Mouse (Mus musculus) layer of hippocampus, postnatal 10 days (tissue): ENCODE results near the gene Cyb5r1. TPM values are rescaled to one million over a fixed set of nuclear protein-coding genes. Genes with fewer than 3 reads are reported as not detected.
A peak's percentile ranks its signal among the peaks of the same experiment; 100 is the strongest.

Experiments
- DNase-seq, 2 experiments: peaks; one replicate each; pipeline ENCODE4 v3.0.0; 2021; ENCODE audit warnings: low spot score in 2 of 2
- long read RNA-seq: library from polyadenylated mRNA; stranded (forward); transcript quantifications from one replicate; pipeline ENCODE4 v2.0.0, GENCODE M21; 2023
- total RNA-seq, 2 experiments: library from RNA; stranded (reverse); gene quantifications; 2 replicates each; pipeline ENCODE4 v1.2.3; 2021

Gene Cyb5r1
- 10 to 100 TPM; 23.6 to 30.5 TPM for total RNA-seq
- long read RNA-seq, transcript Cyb5r1-201 (9 exons, 1,837 nt) = major isoform, 15 of 24 reads
- long read RNA-seq, partial matches to known transcripts = 5 of 24 reads
- long read RNA-seq, other reads (novel, unspliced or antisense) = 3 of 24 reads

DNA sequence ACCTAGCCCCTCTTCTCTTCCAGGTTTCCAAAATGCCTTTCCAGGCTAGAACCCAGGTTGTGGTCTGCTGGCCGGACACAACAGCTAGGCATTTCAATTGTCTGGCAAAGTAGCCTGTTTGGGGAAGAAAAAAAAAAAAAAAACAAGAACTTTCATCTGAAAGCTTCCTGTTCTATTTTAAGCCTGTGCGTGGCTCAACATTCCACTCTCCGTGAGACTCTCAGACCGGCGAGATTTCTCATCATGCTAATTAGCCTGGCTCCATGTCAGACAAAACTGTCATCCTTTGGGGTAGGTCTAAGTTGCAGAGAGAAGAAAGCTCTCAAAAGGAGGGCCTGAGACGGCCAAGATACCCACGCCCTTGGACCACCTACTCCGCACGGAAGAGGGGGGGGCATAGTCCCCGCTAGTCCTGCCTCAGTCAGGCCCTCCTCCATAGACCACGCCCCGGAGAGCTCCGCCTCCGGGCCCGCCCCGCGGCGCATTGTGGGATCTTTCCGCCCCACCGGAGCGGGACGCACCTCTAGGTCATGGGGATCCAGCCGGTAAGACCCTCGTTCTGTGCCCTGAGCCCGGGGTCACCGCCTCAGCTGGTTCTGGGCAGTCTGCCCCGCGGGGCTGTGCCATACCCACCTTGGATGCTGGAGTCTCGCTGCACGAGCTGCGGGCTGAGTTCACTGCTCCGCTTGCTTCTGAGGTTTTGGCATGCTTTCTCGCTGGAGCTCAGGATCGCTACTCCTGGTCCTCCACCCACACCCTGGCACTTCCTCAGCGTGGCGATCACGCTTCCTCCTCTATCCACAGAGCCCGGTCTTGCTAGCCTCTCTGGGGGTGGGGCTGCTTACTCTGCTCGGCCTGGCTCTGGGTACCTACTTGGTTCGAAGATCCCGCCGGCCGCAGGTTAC is at the start of gene Cyb5r1:
Gene Cyb5r1, plus strand, starts transcription at position 51 of the 905 bp plus-strand sequence.
- DNase-seq = peak; percentile 42 to 65

DNA sequence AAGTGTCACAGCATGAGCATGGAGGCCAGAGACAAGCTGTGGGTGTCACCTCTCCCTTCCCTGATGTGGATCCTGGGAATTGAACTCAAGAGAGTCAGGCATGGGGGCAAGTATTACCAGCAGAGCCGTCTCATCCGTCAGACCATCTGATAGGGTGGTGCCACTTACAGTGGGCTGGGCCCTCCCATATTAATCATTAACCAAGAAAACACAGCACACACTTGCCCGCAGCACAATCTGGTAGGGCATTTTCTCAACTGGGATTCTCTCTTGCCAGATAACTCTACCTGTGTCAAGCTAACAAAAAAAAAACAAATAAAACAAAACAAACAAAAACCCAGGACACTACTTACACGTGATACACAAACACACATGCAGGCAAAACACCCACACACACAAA is 47.9 kb upstream of the Cyb5r1 start:
- DNase-seq = no peak

DNA sequence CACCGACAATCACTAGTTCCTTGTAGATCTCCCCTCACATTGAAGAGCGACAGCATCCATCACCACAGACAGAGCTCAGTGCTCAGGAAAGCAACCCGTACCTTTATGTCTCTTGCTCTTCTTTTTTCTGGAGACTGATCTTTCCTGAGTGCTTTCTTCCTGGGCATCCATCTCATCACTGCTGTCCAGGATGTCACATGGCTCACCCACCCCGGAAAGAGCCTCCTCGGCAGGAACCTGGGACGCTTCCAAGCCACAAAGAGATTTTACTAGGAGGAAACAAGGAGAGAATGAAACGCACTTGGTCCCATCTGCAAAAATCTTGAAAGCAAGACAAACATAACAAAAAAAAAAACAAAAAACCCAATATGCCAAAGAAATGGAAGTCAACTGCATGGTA is 44.7 kb upstream of the Cyb5r1 start:
- DNase-seq = no peak

DNA sequence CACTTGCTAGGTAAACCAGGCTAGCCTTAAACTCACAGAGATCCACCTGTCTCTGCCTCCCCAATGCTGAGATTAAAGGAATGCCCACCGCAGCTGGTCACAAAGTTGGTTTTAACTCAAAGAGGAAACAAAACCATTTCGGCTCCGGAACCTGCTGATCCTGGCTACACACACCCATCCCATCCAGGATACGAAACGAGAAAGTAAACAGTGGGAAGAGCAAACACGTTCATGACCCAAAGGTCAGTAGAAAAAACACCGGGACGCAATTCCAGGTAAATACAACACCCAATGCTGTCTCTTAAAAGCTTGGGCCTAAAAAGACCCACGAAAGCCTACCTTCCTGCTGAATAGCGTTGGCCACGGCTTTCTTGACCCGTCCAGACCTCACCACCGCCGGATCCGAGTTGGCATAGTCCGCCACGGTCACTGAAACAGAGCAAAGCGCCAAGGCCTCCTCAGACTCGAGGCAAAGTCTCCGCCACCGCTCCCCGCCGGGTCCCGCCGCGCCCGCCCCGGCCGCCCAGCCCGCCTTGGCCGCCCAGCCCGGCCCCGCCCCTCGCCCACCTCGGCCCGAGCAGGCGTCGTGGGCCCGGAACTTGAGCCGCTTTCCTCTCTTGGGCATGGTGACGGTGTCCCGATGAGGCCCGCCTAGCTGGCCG is 44.0 kb upstream of the Cyb5r1 start:
- no peak for DNase-seq

DNA sequence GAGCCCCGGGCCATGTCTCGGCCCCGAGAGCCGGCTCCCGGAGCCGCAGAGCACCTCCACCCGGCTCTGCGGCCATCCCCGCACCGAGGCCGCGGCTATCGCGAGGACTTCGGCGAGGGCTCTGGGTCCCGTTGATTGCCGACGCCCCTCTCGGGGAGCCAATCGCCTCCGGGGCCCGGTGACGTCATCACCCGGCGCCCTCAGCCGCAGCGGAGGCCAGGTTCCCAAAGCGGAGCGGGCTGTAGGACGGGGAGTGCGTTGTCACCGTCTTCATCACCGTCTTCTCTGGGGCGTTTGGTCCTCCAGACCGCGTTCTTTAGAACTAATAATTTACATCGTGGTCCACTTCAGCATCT is 43.5 kb upstream of the Cyb5r1 start, which contains the start of gene Tmem183a:
Gene Tmem183a, minus strand, starts transcription at position 123 of the 356 bp plus-strand sequence.
- peak; percentile 95 to 97 for DNase-seq

DNA sequence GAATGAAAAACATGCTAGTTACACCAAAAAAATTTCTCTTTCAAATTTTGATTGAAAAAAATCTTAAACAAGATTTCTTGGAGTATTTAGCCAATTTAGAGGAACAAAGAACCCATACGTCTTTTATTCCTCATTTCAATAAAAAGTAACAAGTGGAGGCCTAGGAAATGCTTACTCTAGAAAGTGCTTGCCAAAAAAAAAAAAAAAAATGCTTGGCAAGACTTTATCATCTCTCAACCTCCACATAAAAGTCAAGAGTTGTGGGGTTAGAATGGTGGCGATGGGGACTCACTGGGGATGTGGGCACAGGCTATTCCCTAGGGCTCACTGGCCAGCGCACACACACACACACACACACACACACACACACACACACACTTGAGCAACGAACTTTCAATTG is 42.2 kb upstream of the Cyb5r1 start:
- DNase-seq = no peak

DNA sequence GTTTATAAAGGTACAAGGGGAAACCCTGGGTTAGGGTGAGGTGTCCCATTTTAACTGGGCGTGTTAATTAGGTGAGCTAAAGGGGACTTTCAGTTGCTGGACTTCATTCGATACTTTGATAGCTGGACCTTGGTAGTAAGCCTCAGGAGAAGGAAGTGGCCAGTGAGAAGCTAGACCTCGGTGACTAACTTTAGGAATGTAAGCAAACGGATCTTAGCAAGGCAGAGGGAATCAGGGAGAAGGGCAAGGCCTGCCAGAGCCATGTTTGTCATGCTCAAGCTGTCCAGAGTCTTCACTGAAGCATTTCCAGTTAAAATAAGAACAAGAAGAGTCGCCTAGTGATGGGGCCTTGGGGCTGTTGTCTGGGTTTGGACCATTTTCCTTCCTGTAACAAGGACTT is 39.9 kb upstream of the Cyb5r1 start:
- DNase-seq = no peak

DNA sequence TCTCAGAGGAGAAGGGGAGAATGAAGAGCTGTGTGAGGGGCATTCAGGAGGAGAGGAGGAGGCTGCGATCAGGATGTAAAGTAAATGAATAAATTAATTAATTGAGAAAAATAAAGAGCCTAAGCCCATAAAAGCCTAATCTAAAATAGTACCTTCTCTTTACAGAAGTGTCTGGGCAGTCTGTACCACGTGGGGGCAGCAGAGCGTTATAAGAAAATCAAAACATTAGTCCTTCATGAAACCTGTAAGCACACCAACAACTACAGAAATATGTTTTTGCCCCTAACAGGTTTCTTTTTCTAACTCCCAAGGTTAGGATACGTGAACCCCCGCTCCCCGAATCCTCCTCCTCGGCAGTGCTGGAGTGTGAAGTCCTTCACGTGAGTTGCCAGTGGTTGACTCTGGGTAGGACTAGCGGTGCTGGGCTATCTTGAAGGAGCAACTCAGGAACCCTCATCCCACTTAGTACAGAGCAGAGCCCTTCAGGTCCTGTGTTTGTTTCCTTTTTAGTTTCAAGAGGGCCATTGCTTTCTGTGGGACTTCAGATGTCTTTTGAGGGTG is 36.5 kb upstream of the Cyb5r1 start:
- peak; percentile 75 to 78 for DNase-seq

DNA sequence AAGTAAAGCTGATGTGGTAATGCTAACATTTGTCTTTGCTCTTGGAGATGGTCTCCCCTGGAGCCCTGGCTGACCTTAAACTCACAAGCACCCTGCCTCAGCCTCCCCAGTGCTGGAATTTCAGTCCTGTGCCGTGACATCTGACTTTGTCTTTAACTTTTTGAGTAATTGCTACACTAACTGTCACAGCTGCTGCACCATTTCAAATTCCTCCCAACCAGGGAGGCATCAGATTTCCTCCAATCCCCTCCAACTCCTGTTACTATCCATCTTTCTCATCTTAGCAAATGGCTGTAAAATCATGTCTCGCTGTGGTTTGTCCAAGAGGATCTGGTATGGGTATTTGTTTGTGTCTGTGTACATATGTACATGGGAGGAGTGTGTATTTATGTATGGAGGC is 31.2 kb upstream of the Cyb5r1 start:
- DNase-seq = no peak

DNA sequence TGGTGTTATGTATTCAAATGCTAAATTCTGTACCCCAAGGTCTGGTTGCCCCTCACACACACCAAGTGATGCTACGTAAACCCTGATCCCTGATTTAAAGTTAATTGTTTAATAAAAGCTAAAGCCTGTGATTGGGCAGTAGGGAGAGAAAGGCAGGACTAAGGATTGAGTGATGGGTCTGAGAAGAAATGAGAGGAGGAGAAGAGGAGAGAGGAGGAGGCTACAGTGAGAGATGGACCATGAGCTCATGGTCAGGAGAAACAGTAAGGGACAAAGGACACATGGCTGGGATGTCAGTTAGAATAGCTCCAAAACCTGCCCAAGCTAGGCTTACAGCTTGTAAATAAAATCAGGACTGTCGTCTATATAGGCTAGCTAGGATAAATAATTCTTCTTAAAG is 24.3 kb upstream of the Cyb5r1 start:
- no peak for DNase-seq

DNA sequence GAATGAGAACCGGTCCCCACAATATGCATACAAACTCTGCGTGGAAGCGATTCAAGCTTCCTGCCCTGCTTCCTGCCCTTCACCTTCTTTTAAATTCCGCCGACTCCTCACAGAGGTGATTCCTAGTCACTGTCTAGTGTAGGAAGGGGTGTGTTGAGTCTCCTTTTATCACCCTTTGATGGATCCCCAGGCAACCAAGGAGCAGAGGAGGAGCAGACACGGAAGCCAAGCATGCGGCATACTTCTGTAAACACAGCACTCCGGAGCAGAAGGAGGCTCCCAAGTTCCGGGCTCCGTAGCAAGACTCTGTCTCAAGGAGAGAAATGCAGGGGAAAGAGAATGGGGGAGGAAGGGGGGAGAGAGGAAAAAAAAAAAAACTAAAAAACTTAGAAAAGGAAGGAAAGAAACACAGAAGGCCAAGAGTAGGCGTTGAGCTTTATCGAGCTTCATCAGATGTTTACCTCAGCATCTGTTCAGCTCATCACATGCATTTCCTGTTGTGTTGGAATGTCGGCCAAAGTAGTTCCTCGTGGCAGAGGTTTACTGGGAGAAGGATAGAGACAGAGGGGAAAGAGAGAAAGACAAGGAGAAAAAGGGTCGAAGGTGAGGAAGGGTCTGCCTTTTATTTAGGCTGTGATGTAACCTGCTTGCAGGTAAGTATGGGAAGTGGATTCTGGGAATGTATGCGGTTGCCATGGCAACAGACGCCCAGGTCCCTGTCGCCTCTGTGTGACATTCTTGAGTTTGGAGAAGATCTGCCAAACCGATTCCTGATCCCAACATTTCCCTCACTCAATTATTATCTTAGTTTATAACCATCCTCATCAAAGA is 23.3 kb upstream of the Cyb5r1 start:
- DNase-seq = no peak

DNA sequence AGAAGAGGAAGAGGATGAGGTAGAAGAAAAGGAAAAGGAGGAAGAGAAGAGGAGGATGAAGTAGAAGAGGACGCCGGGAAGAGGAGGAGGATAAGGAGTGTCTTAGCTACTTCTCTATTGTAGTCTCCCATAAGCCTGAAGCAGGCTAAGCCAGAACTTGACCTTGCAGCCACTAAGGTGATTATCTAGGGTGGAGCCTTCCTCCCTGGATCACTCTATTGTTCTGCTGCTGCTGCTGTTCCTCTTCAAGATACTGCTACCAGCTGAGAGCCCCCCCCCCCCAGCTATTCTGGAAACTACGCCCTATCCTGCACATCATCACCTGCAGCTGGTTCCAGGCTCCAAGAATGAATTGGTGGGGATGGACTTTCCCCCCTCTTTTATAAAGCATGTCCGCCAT is 20.8 kb upstream of the Cyb5r1 start:
- no peak for DNase-seq

DNA sequence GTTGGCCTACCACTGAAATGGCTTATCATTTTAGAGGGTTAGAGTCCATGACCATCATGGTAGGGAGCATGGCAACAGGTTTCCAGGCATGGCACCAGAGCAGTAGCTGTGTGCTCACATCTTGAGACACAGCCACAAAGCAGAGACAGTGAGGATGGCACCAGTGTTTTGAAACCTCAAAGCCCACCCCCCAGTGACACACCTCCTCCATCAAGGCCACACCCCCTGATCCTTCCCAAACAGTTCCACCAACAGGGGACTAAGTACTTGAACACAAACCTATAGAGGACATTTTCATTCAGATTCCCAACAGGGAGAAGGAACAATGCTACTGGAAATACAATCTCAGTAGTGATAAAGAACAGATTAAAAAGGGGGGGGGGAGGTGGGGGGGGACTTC is 20.2 kb upstream of the Cyb5r1 start:
- DNase-seq = no peak

DNA sequence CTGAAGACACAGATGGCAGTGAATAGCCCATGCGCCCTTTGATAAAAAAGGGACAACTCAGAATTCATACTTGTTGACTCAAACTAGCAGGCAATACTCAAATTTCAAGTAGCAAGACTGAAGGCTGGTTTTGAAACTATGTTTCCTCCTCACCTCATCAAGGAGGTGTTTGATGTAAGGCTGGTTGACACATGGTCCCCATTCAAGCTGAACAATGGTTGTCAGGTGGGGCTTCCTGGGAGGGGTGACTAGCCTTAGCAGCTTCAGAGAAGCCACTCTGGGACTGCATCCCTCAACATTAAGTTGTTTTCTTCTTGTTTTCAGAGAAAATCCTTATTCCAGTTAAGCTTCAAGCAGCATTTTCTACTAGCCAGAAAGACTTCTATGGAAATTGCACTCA is 19.7 kb upstream of the Cyb5r1 start, which contains the start of gene 4933406M09Rik:
Gene 4933406M09Rik, plus strand, starts transcription at position 275 of the 400 bp plus-strand sequence.
- no peak for DNase-seq

DNA sequence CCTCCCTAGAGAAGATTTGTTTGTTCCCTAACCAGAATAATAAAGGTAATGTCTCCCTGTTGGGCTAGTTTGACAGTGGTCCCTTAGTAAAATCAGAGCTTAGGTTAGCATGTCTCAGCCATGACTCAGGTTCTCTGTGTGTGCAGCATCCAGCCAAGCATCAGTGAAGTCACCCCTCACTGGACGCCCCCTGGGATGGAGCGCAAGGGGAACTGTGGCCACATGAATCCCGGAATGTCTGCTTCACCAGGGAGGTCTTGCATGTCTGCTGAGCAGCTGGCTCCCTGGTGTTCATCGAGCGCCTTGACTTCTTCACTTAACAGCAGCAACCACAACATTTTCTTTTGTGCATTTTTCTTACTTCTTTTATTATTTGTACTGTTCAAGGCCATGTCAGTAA is 11.5 kb upstream of the Cyb5r1 start:
- DNase-seq = no peak

DNA sequence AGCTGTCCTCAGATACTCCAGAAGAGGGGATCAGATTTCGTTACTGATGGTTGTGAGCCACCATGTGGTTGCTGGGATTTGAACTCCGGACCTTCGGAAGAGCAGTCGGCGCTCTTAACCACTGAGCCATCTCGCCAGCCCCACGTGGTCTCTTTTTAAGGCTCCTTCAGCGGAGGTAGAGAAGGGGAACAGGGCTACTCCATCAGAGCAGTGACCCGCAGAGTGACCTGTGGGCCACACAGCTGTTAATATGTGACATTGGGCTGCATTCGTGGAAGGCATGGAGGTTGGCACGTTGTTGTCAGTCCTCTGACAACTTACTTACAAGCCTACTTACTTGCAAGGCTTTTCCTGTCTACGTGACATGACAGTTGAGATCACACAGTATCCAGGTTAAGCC is 7.1 kb upstream of the Cyb5r1 start:
- no peak for DNase-seq

DNA sequence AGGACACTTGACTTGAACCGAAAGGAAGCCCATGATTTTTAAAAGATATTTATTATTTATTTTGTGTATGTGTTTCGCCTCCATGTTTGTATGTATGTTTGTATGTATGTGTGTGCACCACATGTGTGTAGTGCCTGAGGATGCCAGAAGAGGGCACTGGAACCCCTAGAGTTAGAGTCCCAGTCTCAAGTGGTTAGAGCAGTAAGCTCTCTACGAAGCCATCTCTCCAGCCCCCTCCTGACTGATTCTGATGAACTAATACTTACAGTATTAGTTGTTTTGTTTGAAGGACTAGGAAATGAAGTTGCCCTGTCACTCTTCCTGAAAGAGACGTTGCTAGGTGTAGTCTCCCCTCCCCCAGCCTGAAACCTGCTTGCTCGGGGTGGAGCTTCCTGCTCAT is 5.6 kb upstream of the Cyb5r1 start:
- no peak for DNase-seq

DNA sequence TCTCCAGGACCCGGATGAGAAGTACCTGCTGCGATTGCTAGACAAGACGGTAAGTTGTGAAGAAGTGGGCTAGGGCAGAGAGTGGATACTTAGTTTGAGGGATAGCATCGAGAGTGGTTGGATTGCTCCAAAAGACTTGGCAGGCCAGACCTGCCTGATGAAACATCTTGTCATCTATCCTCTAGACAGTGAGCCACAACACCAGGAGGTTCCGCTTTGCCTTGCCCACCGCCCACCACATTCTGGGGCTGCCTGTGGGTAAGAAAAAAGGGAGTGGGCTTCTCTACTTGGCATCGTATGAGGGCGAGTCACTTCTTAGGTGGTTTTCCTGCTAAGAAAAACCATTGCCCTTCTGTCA is 1.0 kb downstream of the Cyb5r1 start:
- DNase-seq = no peak

DNA sequence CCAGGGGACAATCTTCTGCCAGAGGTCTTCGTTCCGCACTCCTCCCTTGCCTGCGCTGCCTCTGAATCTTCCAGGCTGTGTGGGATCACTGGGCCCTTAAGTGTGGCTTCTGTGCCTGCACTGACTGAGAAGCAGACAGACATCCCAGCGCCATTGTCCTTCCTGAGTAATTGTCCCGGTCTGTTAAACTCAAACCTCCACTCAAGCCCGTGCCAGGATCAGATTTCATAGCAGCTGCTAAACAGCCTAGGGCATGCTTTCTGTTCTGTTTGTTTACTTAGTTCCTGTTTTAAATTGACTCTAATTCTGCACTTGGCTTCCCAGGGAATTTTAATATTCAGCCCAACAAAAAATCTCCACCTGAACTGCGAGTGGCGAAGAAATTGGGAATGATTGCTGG is 2.7 kb downstream of the Cyb5r1 start:
- DNase-seq = no peak

DNA sequence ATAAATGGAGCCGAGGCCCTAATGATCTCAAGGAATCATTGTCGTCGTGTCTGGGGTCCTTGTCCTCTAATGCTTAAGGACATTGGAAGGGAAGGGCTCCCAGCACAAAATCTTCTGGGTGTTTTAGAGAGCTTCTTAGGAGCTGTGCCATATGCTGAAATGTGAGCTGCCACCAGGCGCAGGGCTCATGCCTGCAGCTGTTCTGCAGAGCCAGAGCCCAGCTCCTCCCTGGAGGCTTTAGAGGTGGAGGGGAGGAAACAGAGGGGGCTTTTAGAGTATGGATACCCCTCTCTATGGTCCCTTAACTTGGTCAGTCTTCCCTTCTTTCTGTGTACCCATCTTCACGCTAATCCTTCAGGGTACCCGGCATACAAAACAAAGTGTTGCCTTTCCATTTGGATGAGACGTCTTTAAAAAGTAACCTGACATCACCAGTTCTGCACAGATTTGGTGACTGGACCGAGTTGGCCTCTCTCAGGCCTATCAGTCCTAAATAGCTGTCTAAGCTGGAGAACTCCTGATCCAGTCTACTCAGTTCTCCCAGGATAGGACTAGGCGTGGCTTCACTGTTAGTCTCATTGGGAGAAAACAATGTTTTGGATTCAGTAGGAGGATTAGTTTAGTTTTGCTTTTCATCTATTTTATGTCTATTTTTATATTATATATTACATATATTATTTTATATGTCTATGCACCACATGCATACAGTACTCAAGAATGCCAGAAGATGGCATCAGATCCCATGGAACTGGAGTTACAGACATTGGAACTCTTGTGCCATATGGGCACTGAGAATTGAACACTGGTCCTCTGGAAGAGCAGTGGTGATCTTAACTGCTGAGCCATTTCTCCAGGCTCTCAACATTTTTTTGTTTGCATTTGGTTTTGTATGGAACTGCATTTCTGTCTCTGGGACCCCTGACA is 6.6 kb downstream of the Cyb5r1 start:
- DNase-seq = no peak
